Mouse (Mus musculus) heart, embryonic 11.5 days (tissue): ENCODE measurements around the gene Cnppd1. TPM values are rescaled to one million over a fixed set of nuclear protein-coding genes. Genes with fewer than 3 reads are reported as not detected.

Source experiments
- polyA plus RNA-seq: library from polyadenylated mRNA; unstranded; fragments of >200 nt; fragmentation: Nextera tagmentation; extraction: Ambion mirVana; gene quantifications from 2 replicates; pipeline ENCODE4 v1.2.1, GENCODE M21; 2014

Cnppd1 gene
- polyA plus RNA-seq, 1 experiment from 2014 or later: 31.6 TPM

Other genes starting within 250 kb of the Cnppd1 start
- not detected in 2 replicates for gene Cryba2, start 249.6 kb downstream of the Cnppd1 start, polyA plus RNA-seq
- gene Cfap65, start 207.1 kb downstream of the Cnppd1 start, polyA plus RNA-seq: not detected in 2 replicates
- gene Ihh, start 191.0 kb downstream of the Cnppd1 start, polyA plus RNA-seq: 0.16 and 0.17 TPM in 2 replicates
- gene Nhej1, start 17.5 kb downstream of the Cnppd1 start, polyA plus RNA-seq: 7.6 and 8.5 TPM in 2 replicates
- gene Slc23a3, start 8.8 kb downstream of the Cnppd1 start, polyA plus RNA-seq: 0.20 TPM in 1 of 2 replicates, not detected in the other
- gene Retreg2, start 67 bp upstream of the Cnppd1 start, polyA plus RNA-seq: 31.9 and 37.7 TPM in 2 replicates
- 31.9 and 33.8 TPM in 2 replicates for gene Zfand2b, start 25.9 kb upstream of the Cnppd1 start, polyA plus RNA-seq
- 12.0 and 14.1 TPM in 2 replicates for gene Abcb6, start 37.7 kb upstream of the Cnppd1 start, polyA plus RNA-seq
- gene Ankzf1, start 49.4 kb upstream of the Cnppd1 start, polyA plus RNA-seq: 18.7 and 24.2 TPM in 2 replicates
- 22.7 and 26.8 TPM in 2 replicates for gene Atg9a, start 49.5 kb upstream of the Cnppd1 start, polyA plus RNA-seq
- gene Glb1l, start 68.1 kb upstream of the Cnppd1 start, polyA plus RNA-seq: 6.8 and 8.4 TPM in 2 replicates
- gene Stk16, start 68.1 kb upstream of the Cnppd1 start, polyA plus RNA-seq: 81.7 and 82.8 TPM in 2 replicates
- gene Tuba4a, start 77.2 kb upstream of the Cnppd1 start, polyA plus RNA-seq: 39.2 and 39.8 TPM in 2 replicates
- gene A630095N17Rik, start 89.4 kb upstream of the Cnppd1 start, polyA plus RNA-seq: not detected in 2 replicates
- gene Dnajb2, start 93.7 kb upstream of the Cnppd1 start, polyA plus RNA-seq: 15.3 and 17.6 TPM in 2 replicates
- gene Ptprn, start 121.8 kb upstream of the Cnppd1 start, polyA plus RNA-seq: 0.51 and 0.74 TPM in 2 replicates
- gene Resp18, start 135.7 kb upstream of the Cnppd1 start, polyA plus RNA-seq: 0.30 TPM in 1 of 2 replicates, not detected in the other
- gene Dnpep, start 175.3 kb upstream of the Cnppd1 start, polyA plus RNA-seq: 119 and 121 TPM in 2 replicates
- gene Des, start 217.6 kb upstream of the Cnppd1 start, polyA plus RNA-seq: 428 and 477 TPM in 2 replicates
- 60.7 and 66.5 TPM in 2 replicates for gene Speg, start 232.6 kb upstream of the Cnppd1 start, polyA plus RNA-seq